Mouse (Mus musculus): ENCODE measurements at regions not wholly inside any gene's neighbourhood (a gene's known extent, or its start where the extent isn't known, plus 50 kb on each side); places are given as distances from the start of the nearest gene placed in this dataset.

- TF ChIP-seq CTCF (IDR thresholded peaks at IDR 0.05; ENCODE audit: borderline replicate concordance, insufficient read depth, low read length) (no peak), POLR2A (IDR thresholded peaks at IDR 0.05; ENCODE audit: low read depth, low read length) (no peak)
Observed at GRCm38 (mm10) chr11:52655720-52656474, 108.5 kb upstream of the Fstl4 start.

Measured in embryonic fibroblast, embryonic 13.5 days (primary cell).